Mouse (Mus musculus) heart, postnatal 0 days (tissue): Measurements from ENCODE around the gene Aaed1. TPM values are rescaled to one million over a fixed set of nuclear protein-coding genes. Genes with fewer than 3 reads are reported as not detected.

ENCODE experiments used
- ATAC-seq: fragments of 200-750 bp; cut with Nextera tagmentation; 2 replicates; pipeline ENCODE4 v1.8.0; 2017; ENCODE audit warnings: low read depth, moderate number of reproducible peaks, moderate library complexity; ENCODE audit not compliant: insufficient read depth
- DNase-seq: peaks from one replicate; pipeline ENCODE4 v3.0.0-alpha.2; 2016; ENCODE audit warnings: low spot score
- H3K27ac ChIP-seq: fragments of 300-500 bp; sonication (generic); 2 replicates; pipeline ENCODE4 v1.5.1; 2014; ENCODE audit warnings: low read depth, mild to moderate bottlenecking
- H3K27me3 ChIP-seq: fragments of 300-500 bp; sonication (generic); 2 replicates; pipeline ENCODE4 v1.6.1; 2014; ENCODE audit warnings: low read length, mixed read lengths; ENCODE audit not compliant: control insufficient read depth, insufficient read depth
- H3K36me3 ChIP-seq: fragments of 300-500 bp; sonication (generic); replicated peaks from 2 replicates; pipeline ENCODE4 v1.6.1; 2014; ENCODE audit warnings: low read length, mixed read lengths; ENCODE audit not compliant: control insufficient read depth, insufficient read depth
- H3K4me1 ChIP-seq: fragments of 300-500 bp; sonication (generic); 2 replicates; pipeline ENCODE4 v1.6.1; 2014; ENCODE audit warnings: antibody characterized with exemption; ENCODE audit not compliant: control insufficient read depth, insufficient read depth
- H3K4me2 ChIP-seq: fragments of 300-500 bp; sonication (generic); 2 replicates; pipeline ENCODE4 v1.6.1; 2014; ENCODE audit warnings: low read depth, mild to moderate bottlenecking, low read length, moderate library complexity
- H3K4me3 ChIP-seq: fragments of 300-500 bp; sonication (generic); 2 replicates; pipeline ENCODE4 v1.5.1; 2014; ENCODE audit warnings: low read depth, low read length
- H3K9ac ChIP-seq: fragments of 300-500 bp; sonication (generic); replicated peaks from 2 replicates; pipeline ENCODE4 v1.6.1; 2014; ENCODE audit warnings: low read depth, low read length, mixed read lengths
- H3K9me3 ChIP-seq: fragments of 300-500 bp; sonication (generic); replicated peaks from 2 replicates; pipeline ENCODE4 v1.6.1; 2016; ENCODE audit warnings: low read length; ENCODE audit not compliant: control insufficient read depth
- CTCF ChIP-seq: IDR thresholded peaks from 2 replicates; pipeline ENCODE4 v1.5.1; 2016; ENCODE audit warnings: antibody characterized with exemption, control low read depth, low read depth
- EP300 ChIP-seq: IDR thresholded peaks from 2 replicates; pipeline ENCODE4 v1.6.1; 2016; ENCODE audit warnings: antibody characterized with exemption, low read depth
- WGBS: fragments of 180-500 bp; shearing (Covaris S2); extraction: QIAGEN DNeasy Blood & Tissue Kit; methylation state at CpG from one replicate; pipeline ENCODE4 v1.1.7; 2014; 5-methylcytosine and 5-hydroxymethylcytosine counted together
- polyA plus RNA-seq: library from polyadenylated mRNA; unstranded; fragments of >200 nt; fragmentation: Nextera tagmentation; extraction: Ambion mirVana; gene quantifications from 2 replicates; pipeline ENCODE4 v1.2.1, GENCODE M21; 2015
- total RNA-seq: library from RNA; depleted of rRNA; stranded (reverse); fragments of >200 nt; gene quantifications from 2 replicates; pipeline ENCODE4 v1.2.3, GENCODE M21; 2014; ENCODE audit warnings: low replicate concordance

Gene Aaed1
- total and polyA plus RNA-seq, 2 experiments from 2014 or later, result 67.0 to 76.6 TPM

GRCm38 (mm10) chr13:64280940-64281339 lies 31.6 kb downstream of the Aaed1 start:
- TF ChIP-seq CTCF (no peak), EP300 (no peak)
- 76% methylated on average over 5 of the region's 5 CpGs for WGBS
- no peaks in the 10 kb centered on the region for H3K4me1 ChIP-seq
- ATAC-seq, result no peak
- no peaks in the 10 kb centered on the region for H3K9me3 ChIP-seq
- peaks cover under 1% of the 10 kb centered on the region; the same call in 1 of the 2 replicates for H3K27me3 ChIP-seq
- H3K36me3 ChIP-seq, result no peaks in the 10 kb centered on the region
- DNase-seq, result no peak
- no peak overlapping the region for H3K4me3 ChIP-seq
- H3K9ac ChIP-seq, result no peak overlapping the region
- H3K27ac ChIP-seq, result no peak overlapping the region
- no peak overlapping the region for H3K4me2 ChIP-seq

DNA sequence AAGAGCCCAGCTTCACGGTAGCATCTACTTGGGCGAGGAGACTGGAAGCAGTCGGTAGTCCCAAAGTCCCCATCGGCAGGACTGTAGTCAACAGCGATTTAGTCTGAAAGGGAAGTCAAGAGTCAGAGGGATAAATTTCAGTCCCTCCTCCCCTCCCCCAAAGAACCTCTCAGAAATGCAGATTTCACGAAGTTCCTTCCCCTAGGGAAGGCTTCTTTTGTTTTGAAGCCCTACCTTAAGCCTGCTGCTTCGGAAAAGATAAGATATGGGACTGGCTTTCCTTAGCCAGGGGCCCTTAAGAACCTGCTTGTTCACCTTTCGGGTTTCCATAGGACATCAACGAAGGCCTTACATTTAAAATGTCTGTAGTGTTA lies 36.8 kb downstream of the Aaed1 start:
- ATAC-seq (no peak), DNase-seq (no peak)
- Histone ChIP-seq H3K27ac (no peak overlapping the region), H3K27me3 (peaks cover 18% of the 10 kb centered on the region), H3K4me1 (peaks cover 16% of the 10 kb centered on the region), H3K36me3 (no peaks in the 10 kb centered on the region), H3K9me3 (no peaks in the 10 kb centered on the region), H3K4me3 (peak overlapping the region; percentile 71), H3K4me2 (peak overlapping the region; percentile 100), H3K9ac (no peak overlapping the region)
- 36% methylated on average over 9 of the region's 9 CpGs for WGBS
- TF ChIP-seq CTCF, result no peak
- TF ChIP-seq EP300, result no peak

GRCm38 (mm10) chr13:64274879-64275753 lies 37.4 kb downstream of the Aaed1 start, which contains the start of gene Cdc14b:
Gene Cdc14b, minus strand, starts transcription at chr13:64275290.
- peak within 1 kb of the TSS; percentile 64 for H3K9ac ChIP-seq
- DNase-seq (peak; percentile 41), ATAC-seq (peak; percentile 78)
- TF ChIP-seq EP300, result no peak
- H3K4me2 ChIP-seq, result peak within 1 kb of the TSS; percentile 100
- no peaks in the 10 kb centered on the region for H3K9me3 ChIP-seq
- peaks cover 18% of the 10 kb centered on the region for H3K27me3 ChIP-seq
- under 1% methylated on average over 54 of the region's 57 CpGs for WGBS
- peak within 1 kb of the TSS; percentile 71 for H3K4me3 ChIP-seq
- peaks cover 16% of the 10 kb centered on the region for H3K4me1 ChIP-seq
- no peak within 1 kb of the TSS for H3K27ac ChIP-seq
- H3K36me3 ChIP-seq, result no peaks in the 10 kb centered on the region

DNA sequence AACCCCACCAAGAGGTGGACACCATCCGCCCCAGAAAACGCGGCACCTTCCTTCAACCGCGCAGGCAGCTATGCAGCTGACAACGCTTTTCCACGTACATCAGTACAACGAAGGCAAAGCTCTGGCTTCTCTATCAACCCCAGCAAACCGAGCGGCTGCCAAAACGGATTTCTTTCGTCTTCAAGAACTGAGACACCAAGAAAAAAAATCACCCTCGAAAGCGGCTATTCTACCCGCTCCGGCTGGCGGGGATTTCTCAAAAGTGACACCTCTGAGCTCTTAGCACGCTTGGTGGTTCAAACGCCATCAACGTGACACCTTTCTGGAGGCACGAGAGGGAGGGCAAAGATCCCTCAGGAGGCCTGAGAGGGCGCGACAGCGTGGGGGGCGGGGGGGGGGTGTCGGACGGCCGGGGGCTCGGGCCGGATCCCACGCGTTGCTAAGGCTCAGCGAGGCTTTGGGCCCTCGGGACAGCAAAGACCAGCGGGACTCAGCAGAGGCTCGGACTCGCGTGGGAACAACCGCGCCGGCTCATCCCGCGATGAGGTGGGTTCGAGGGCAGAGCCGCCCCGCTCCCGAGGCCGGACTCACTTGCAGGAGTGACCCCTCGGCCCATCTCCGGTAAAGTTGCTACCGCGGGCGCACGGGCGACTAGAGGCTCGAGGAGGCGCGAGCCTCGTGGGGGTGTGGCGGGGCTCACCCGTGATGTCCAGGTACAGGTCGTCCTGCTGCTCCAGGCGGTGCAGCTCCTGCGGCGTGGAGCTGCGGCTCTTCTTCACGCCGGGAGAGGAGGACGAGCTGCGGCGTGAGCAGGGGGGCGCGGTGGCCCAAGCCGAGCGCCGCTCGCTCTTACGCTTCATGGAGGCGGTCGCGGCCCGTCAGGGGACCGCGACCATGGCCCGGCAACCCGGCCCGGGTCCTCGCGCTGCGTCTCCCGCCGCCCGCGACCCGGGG lies 38.3 kb downstream of the Aaed1 start:
- peak overlapping the region; percentile 64 for H3K9ac ChIP-seq
- no peaks in the 10 kb centered on the region for H3K9me3 ChIP-seq
- TF ChIP-seq EP300 (no peak), CTCF (no peak)
- peak overlapping the region; percentile 71 for H3K4me3 ChIP-seq
- H3K4me1 ChIP-seq, result peaks cover 16% of the 10 kb centered on the region
- DNase-seq (no peak), ATAC-seq (peak; percentile 49)
- H3K4me2 ChIP-seq, result peak overlapping the region; percentile 100
- WGBS, result 2% methylated on average over 91 of the region's 95 CpGs
- H3K27ac ChIP-seq, result no peak overlapping the region
- H3K27me3 ChIP-seq, result peaks cover 18% of the 10 kb centered on the region
- H3K36me3 ChIP-seq, result no peaks in the 10 kb centered on the region

DNA sequence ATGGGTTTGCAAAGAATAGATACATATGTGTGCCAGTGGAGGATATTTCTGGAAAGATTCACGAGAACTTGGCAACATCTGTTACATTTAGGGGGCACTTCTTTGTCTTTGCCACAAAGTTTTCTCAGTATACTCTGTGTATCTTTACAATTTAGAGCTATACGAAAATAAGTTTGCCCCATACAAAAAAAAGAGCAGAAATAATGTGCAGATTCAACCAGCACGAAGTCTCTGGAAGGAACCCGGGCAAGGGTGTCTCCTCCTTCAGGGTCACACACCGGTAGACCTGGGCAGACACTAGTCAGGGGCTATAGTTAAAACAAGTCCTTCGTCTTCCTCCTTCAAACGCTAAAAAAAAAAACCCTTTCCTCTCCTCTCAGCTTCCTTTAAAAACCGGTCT lies 39.2 kb downstream of the Aaed1 start:
- Histone ChIP-seq H3K27ac (no peak overlapping the region), H3K27me3 (peaks cover 18% of the 10 kb centered on the region), H3K4me2 (no peak overlapping the region), H3K9ac (no peak overlapping the region), H3K4me1 (peaks cover 16% of the 10 kb centered on the region), H3K9me3 (no peaks in the 10 kb centered on the region), H3K4me3 (peak overlapping the region; percentile 71; the same call in 1 of the 2 replicates), H3K36me3 (no peaks in the 10 kb centered on the region)
- ATAC-seq, result no peak
- DNase-seq, result no peak
- TF ChIP-seq CTCF (no peak), EP300 (no peak)
- 74% methylated on average over 8 of the region's 8 CpGs for WGBS
